Mouse (Mus musculus): ENCODE results near the gene Meltf. TPM values are rescaled to one million over a fixed set of nuclear protein-coding genes. Genes with fewer than 3 reads are reported as not detected.

The Meltf gene
- polyA plus RNA-seq, 1 experiment from 2014 or later, result 0.20 TPM

DNA sequence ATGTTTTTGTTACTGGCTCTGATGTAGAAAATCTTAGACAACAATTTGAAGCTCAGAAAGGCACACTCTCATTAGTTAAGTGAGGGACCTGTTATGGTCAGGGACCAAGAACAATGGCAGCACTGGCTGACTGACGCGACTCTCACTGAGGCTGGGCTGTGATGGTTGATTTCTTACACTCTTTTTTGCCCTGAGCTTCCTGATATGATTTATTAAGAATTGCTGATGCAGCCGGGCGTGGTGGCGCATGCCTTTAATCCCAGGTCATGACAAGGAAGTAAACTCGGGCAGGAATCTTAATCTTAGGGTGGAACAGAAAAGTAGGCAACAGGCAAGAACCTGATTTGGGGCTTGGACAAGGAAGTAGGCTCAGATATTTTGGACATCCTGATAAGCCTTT, 47.5 kb downstream of the Meltf start:
- Histone ChIP-seq H3K4me3 (no peak overlapping the region), H3K36me3 (no peaks in the 10 kb centered on the region), H3K9ac (no peak overlapping the region), H3K9me3 (no peaks in the 10 kb centered on the region), H3K4me1 (no peaks in the 10 kb centered on the region), H3K27me3 (replicated peaks) (no peaks in the 10 kb centered on the region), H3K27ac (no peak overlapping the region), H3K4me2 (replicated peaks) (no peak overlapping the region)
- WGBS, result 83% methylated on average over 6 of the region's 6 CpGs
- no peak for ATAC-seq (ENCODE audit: low FRiP score, low read depth)

- WGBS, result 83% methylated on average over 13 of the region's 13 CpGs
- Histone ChIP-seq H3K36me3 (no peaks in the 10 kb centered on the region), H3K4me1 (no peaks in the 10 kb centered on the region), H3K9ac (no peak overlapping the region), H3K4me3 (no peak overlapping the region), H3K27ac (no peak overlapping the region), H3K9me3 (no peaks in the 10 kb centered on the region), H3K4me2 (replicated peaks) (no peak overlapping the region), H3K27me3 (replicated peaks) (no peaks in the 10 kb centered on the region)
- ATAC-seq (ENCODE audit: low FRiP score, low read depth), result no peak
Measured at GRCm38 (mm10) chr16:31926547-31927182, 48.1 kb downstream of the Meltf start.

DNA sequence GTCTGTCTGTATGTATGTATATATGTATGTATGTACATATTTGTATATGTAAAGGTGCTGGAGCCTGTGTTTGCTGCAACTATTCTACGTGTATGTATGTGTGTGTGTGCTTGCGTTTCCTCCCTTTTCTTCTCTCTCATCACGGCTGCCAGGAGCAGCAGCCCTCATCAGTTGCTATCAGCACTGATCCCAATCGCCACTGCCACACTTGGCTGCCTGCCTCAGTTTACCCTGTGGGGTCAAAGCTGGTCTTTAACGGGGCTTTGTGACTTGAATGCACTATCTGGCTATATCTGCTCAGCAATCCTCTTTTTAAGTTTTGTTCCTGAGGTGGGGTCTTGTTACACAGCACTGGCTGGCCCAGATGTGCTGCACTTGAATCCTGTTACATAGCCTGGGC, 48.8 kb downstream of the Meltf start:
- WGBS, result 84% methylated on average over 5 of the region's 5 CpGs
- ATAC-seq (ENCODE audit: low FRiP score, low read depth), result no peak

GRCm38 (mm10) chr16:31931330-31931729, 52.7 kb downstream of the Meltf start:
- H3K9me3 ChIP-seq, result no peaks in the 10 kb centered on the region
- no peak overlapping the region for H3K9ac ChIP-seq
- H3K4me2 ChIP-seq (replicated peaks), result no peak overlapping the region; the same call in 1 of the 2 replicates
- ATAC-seq (ENCODE audit: low FRiP score, low read depth), result no peak
- H3K27ac ChIP-seq, result no peak overlapping the region
- 59% methylated on average over 17 of the region's 17 CpGs for WGBS
- peaks cover 27% of the 10 kb centered on the region for H3K4me1 ChIP-seq
- H3K4me3 ChIP-seq, result no peak overlapping the region
- H3K36me3 ChIP-seq, result no peaks in the 10 kb centered on the region
- H3K27me3 ChIP-seq (replicated peaks), result peaks cover 10% of the 10 kb centered on the region

More for the DNA sequence above, 48.8 kb downstream of the Meltf start:
- no peak overlapping the region for H3K4me2 ChIP-seq (replicated peaks)
- no peaks in the 10 kb centered on the region for H3K9me3 ChIP-seq
- H3K9ac ChIP-seq, result no peak overlapping the region
- no peaks in the 10 kb centered on the region for H3K4me1 ChIP-seq
- H3K36me3 ChIP-seq, result no peaks in the 10 kb centered on the region
- no peak overlapping the region for H3K4me3 ChIP-seq
- no peak overlapping the region for H3K27ac ChIP-seq
- H3K27me3 ChIP-seq (replicated peaks), result no peaks in the 10 kb centered on the region

DNA sequence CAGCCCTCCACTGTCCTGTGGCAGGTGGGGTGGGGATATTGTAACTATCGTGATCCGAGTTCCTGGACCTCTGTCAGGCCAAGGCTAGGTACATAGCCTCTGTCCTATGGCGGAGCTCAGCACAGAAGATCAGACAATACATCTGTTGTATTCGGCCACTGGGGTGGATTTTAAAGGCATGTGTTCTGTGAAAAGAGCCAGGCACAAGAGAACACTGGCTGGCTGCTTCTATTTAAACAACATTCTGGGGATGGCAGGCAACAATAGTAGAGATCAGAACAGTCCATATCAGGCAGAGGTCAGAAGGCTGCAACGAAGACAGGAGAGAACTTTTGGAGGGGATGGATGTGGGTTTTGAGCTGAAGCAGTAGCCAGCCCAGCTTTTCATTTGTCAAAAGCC, 53.6 kb downstream of the Meltf start:
- Histone ChIP-seq H3K9ac (no peak overlapping the region), H3K4me2 (replicated peaks) (0 out of 2 replicates have a peak overlapping the region, but pooled peaks have one; percentile 66), H3K9me3 (no peaks in the 10 kb centered on the region), H3K4me1 (peaks cover 27% of the 10 kb centered on the region), H3K36me3 (no peaks in the 10 kb centered on the region), H3K27me3 (replicated peaks) (peaks cover 13% of the 10 kb centered on the region), H3K27ac (0 out of 2 replicates have a peak overlapping the region, but pooled peaks have one; percentile 13), H3K4me3 (no peak overlapping the region)
- no peak for ATAC-seq (ENCODE audit: low FRiP score, low read depth)
- WGBS, result 32% methylated on average over 5 of the region's 5 CpGs

DNA sequence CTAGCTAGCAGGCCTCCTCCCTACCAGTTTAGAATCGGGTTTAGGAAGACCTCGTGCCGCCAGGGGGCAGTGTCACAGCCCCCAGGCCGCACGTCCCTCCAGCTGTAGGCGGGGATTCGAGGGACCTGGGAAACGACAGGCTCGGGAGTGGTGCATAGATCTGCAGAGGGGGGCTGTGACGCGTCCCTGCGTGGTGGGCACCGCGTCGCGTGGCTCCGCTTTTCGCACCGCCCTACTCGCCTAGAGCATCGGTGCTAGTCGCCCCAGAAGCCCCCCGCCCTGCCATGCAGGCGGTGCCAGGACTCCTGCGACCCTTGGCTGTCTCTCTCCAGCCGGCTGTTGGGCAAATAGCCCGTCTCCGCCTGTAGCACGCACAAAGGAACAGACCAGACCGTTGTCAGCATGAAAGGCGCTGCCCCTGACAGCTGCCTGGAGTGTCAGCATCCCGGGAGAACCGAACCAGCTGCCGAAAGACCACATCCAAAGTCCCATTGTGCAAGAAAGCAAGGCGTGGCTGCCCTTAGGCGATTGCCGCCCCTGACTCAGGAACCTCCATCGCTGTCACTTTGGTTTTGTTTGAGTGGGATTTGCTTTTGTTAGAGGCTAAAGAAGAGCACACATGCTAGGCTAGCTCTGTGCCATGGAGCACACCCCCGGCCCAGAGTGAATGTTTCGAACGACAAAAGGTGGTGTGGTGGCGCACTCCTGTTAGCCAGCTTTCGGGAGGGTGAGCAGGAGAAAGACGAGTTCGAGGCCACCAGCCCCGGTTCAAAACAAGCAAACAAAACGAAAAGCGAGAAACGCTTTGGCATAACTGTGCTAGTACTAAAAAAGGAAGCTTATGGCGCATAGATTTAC, 54.5 kb downstream of the Meltf start:
- Histone ChIP-seq H3K27me3 (replicated peaks) (peaks cover 13% of the 10 kb centered on the region), H3K4me3 (peak overlapping the region; percentile 43), H3K9me3 (no peaks in the 10 kb centered on the region), H3K27ac (peak overlapping the region; percentile 86), H3K4me2 (replicated peaks) (peak overlapping the region; percentile 66), H3K9ac (peak overlapping the region; percentile 66), H3K36me3 (no peaks in the 10 kb centered on the region), H3K4me1 (peaks cover 27% of the 10 kb centered on the region)
- ATAC-seq (ENCODE audit: low FRiP score, low read depth), result peak; percentile 96
- under 1% methylated on average over 50 of the region's 50 CpGs for WGBS

DNA sequence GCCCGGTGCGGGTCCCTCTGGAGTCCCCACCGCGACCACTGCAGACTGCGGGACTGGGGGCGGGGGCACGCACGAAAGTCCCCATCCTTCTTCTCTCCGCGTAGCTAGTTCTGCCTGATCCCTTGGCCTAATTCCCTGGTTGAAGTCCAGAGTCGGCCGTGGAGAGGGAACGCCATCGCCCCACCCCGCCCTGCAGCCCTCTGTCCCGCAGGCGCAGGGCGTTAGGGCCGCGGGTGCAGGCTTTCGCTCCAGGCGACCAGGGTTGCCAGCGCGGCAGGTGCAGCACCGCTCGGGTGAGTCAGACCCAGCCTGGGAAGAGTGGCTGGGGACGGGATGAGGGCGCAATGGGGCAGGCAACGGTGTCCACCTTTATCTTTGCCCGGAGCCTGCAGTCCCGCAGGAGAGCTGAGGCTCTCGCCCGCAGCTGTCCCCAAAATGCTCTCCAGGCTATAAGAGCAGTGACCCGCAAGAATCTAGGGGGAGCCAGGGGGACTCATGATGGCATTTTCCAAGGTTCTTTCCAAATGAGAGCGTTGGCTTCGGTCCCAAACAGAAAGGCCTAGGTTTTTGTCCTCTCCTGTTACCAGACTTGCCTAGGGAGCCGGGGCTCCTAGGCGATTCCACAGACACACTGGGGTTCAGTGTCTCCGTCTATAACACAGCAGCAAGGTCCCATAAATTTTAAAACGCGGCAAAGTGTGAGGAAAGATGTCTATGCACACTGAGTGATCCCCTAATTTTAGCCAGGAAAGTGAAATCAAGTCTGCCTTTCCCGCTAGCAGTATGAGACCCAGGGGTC, 55.3 kb downstream of the Meltf start, which contains the start of gene Pigz:
Gene Pigz, plus strand, starts transcription at position 101 of the 799 bp plus-strand sequence.
- 5% methylated on average over 42 of the region's 42 CpGs for WGBS
- no peaks in the 10 kb centered on the region for H3K36me3 ChIP-seq

DNA sequence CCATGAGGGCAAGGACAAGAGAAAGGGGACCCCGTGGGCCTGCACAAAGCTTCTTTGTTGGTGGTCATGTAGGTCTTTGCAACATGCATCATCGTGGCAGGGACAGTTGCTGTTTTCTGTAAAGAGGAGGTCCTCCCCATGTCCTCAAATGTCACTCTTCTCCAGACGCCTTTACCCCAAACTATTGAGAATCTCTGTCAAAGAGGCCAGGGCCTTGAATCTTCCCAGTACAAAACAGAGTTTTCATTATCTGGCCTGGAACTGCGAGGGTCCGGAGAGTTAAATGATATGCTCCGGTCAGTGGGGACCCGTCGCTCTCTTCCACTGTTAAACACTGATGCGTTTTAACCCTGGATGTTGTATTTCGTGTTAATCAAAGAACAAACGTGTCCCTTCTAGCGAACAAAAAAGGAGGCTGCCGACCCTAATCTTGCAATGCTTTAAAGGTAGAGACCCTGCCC, 56.0 kb downstream of the Meltf start:
- no peaks in the 10 kb centered on the region for H3K36me3 ChIP-seq
- H3K27ac ChIP-seq, result no peak overlapping the region
- peak overlapping the region; percentile 66; the same call in 1 of the 2 replicates for H3K9ac ChIP-seq
- H3K4me2 ChIP-seq (replicated peaks), result peak overlapping the region; percentile 66
- H3K4me3 ChIP-seq, result peak overlapping the region; percentile 25; the same call in 1 of the 2 replicates
- H3K9me3 ChIP-seq, result no peaks in the 10 kb centered on the region
- WGBS, result 15% methylated on average over 13 of the region's 13 CpGs
- H3K4me1 ChIP-seq, result peaks cover 27% of the 10 kb centered on the region
- no peak for ATAC-seq (ENCODE audit: low FRiP score, low read depth)
- H3K27me3 ChIP-seq (replicated peaks), result peaks cover 13% of the 10 kb centered on the region

More for the DNA sequence above, 55.3 kb downstream of the Meltf start, which contains the start of gene Pigz:
- peaks cover 13% of the 10 kb centered on the region for H3K27me3 ChIP-seq (replicated peaks)
- H3K4me1 ChIP-seq, result peaks cover 27% of the 10 kb centered on the region
- ATAC-seq (ENCODE audit: low FRiP score, low read depth), result peak; percentile 35; the same call in 1 of the 2 replicates
- peak within 1 kb of the TSS; percentile 66 for H3K9ac ChIP-seq
- H3K9me3 ChIP-seq, result no peaks in the 10 kb centered on the region
- H3K4me2 ChIP-seq (replicated peaks), result peak within 1 kb of the TSS; percentile 66
- peak within 1 kb of the TSS; percentile 43 for H3K4me3 ChIP-seq
- H3K27ac ChIP-seq, result peak within 1 kb of the TSS; percentile 86

DNA sequence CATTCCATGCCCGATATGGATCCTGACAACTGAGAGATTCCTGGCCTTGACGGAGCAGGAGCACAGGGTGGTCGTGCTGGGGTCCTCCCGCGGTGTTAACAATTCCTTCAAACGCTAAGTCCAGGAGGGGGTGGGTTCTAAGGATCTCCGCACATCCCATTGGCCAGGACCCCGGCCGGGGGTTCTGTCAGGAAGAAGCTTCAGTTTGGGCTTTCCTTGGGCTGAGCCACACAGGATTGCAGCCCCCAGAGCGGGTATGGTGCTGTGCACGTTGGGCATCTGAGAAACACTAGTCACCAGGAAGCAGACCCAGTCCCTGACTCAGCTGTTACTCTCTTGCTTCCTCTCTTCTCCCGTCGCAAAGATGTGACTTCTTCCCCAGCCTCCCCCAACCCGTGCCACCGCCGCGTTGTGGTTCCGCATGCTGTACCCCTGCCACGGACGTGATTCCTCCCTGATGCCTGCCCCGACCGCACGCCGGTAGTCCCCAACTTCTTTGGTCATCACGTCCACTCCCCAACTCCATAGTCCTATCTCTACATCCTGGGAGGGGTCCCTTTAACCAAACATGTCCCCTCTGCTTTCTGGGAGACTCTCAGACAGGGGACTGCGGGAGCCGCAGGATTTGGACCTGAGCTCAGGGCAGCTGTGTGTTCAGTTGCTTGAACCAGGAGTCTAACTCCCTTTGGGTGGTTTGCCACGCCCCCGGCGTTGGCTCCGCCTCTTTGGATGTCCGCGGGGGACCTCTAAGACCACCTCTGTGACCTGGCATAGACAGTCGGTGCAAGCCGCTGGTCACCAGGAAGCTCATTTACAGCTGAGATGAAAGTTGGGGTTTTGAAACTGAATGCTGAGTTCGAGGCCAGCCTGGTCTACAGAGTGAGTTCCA, 56.7 kb downstream of the Meltf start:
- H3K27ac ChIP-seq, result no peak overlapping the region
- H3K36me3 ChIP-seq, result no peaks in the 10 kb centered on the region
- peak overlapping the region; percentile 66 for H3K4me2 ChIP-seq (replicated peaks)
- 6% methylated on average over 36 of the region's 36 CpGs for WGBS
- H3K9ac ChIP-seq, result peak overlapping the region; percentile 47; the same call in 1 of the 2 replicates
- no peaks in the 10 kb centered on the region for H3K9me3 ChIP-seq
- H3K4me3 ChIP-seq, result peak overlapping the region; percentile 25
- peaks cover 27% of the 10 kb centered on the region for H3K4me1 ChIP-seq
- H3K27me3 ChIP-seq (replicated peaks), result peaks cover 13% of the 10 kb centered on the region
- ATAC-seq (ENCODE audit: low FRiP score, low read depth), result 0 out of 2 replicates have a peak, but pooled peaks have one; percentile 1

DNA sequence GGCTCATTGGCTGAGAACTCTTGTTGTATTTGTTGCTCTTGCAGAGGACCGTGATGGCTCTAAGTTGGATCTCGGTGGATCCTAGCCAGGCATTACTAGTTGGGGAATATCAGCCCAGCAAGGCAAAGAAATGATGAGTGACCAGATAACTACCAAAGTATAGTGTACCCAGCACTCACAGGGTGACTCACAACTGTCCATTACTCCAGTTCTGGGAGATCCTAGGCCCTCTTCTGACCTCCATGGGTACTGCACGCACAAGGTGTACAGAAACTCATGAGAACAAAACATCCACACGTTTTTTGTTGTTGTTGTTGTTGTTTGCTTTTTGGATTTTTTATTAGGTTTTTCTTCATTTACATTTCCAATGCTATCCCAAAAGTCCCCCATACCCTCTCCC, 58.0 kb downstream of the Meltf start:
- ATAC-seq (ENCODE audit: low FRiP score, low read depth), result no peak

DNA sequence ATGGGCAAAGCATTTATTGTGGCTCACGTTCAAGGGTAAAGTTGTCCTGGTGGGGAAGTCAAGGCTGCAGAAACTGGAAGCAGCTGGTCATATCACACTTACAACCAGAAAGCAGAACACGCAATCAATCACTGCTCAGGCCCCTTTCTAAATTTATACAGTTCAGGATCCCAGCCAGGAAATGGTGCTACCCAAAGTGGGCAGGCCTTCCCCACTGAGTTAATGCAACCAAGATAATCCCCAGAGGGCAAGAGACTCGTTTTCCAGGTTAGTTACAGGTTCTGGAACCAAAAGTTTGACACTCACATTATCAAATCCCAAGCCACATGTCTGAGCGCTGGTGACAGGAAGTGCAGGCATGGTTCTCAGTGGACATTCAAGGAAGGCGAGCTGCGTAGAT, 60.2 kb downstream of the Meltf start:
- no peaks in the 10 kb centered on the region for H3K9me3 ChIP-seq
- H3K27me3 ChIP-seq (replicated peaks), result peaks cover 13% of the 10 kb centered on the region
- no peak overlapping the region for H3K27ac ChIP-seq
- no peak overlapping the region for H3K4me3 ChIP-seq
- H3K36me3 ChIP-seq, result no peaks in the 10 kb centered on the region
- ATAC-seq (ENCODE audit: low FRiP score, low read depth), result no peak
- H3K4me2 ChIP-seq (replicated peaks), result no peak overlapping the region
- H3K4me1 ChIP-seq, result peaks cover 17% of the 10 kb centered on the region
- no peak overlapping the region for H3K9ac ChIP-seq
- WGBS, result 79% methylated on average over 6 of the region's 6 CpGs

More for the DNA sequence above, 58.0 kb downstream of the Meltf start:
- H3K4me3 ChIP-seq, result no peak overlapping the region
- 85% methylated on average over 4 of the region's 4 CpGs for WGBS
- H3K27me3 ChIP-seq (replicated peaks), result peaks cover 13% of the 10 kb centered on the region
- H3K9me3 ChIP-seq, result no peaks in the 10 kb centered on the region
- no peak overlapping the region for H3K27ac ChIP-seq
- no peak overlapping the region for H3K9ac ChIP-seq
- no peaks in the 10 kb centered on the region for H3K36me3 ChIP-seq
- H3K4me1 ChIP-seq, result peaks cover 27% of the 10 kb centered on the region
- H3K4me2 ChIP-seq (replicated peaks), result no peak overlapping the region
